Mouse (Mus musculus) bone marrow macrophage, adult 2 months (primary cell): ENCODE measurements around the gene Barhl2. TPM values are rescaled to one million over a fixed set of nuclear protein-coding genes. Genes with fewer than 3 reads are reported as not detected.
A peak's percentile ranks its signal among the peaks of the same experiment; 100 is the strongest.

ENCODE experiments used
- H3K27ac ChIP-seq: 2 replicates; pipeline ENCODE4 v1.5.1; 2012; ENCODE audit warnings: low read depth, low read length; ENCODE audit not compliant: insufficient read depth
- H3K4me1 ChIP-seq: 2 replicates; pipeline ENCODE4 v1.6.1; 2012; ENCODE audit warnings: low read length; ENCODE audit not compliant: control insufficient read depth, insufficient read depth
- H3K4me3 ChIP-seq: 2 replicates; pipeline ENCODE4 v1.5.1; 2012; ENCODE audit warnings: mild to moderate bottlenecking, low read length, moderate library complexity; ENCODE audit not compliant: insufficient read depth
- CTCF ChIP-seq: IDR thresholded peaks from 2 replicates; pipeline ENCODE4 v1.5.1; 2012; ENCODE audit warnings: low read depth, mild to moderate bottlenecking, low read length, moderate library complexity
- POLR2A ChIP-seq: IDR thresholded peaks from 2 replicates; pipeline ENCODE4 v1.6.1; 2012; ENCODE audit warnings: mild to moderate bottlenecking, low read depth, low read length, borderline replicate concordance
- polyA plus RNA-seq: library from polyadenylated mRNA; stranded (reverse); fragments of >200 nt; gene quantifications from 2 replicates; pipeline ENCODE4 v1.2.4, GENCODE M21; 2012; ENCODE audit not compliant: missing spikeins, insufficient read depth, insufficient read length

Gene Barhl2
- polyA plus RNA-seq: not detected in 2 replicates

- Histone ChIP-seq H3K27ac (no peak within 1 kb of the TSS), H3K4me3 (peak within 1 kb of the TSS; percentile 39), H3K4me1 (no peaks in the 10 kb centered on the region)
- TF ChIP-seq POLR2A: no peak
- no peak for TF ChIP-seq CTCF
Measured at GRCm38 (mm10) chr5:106457986-106458476, at the start of gene Barhl2. Barhl2 (minus strand) TSS chr5:106458166.

- H3K27ac ChIP-seq: no peak overlapping the region
- no peak overlapping the region for H3K4me3 ChIP-seq
- H3K4me1 ChIP-seq: no peaks in the 10 kb centered on the region
- TF ChIP-seq CTCF (no peak), POLR2A (no peak)
Measured at GRCm38 (mm10) chr5:106506061-106506460, 48.1 kb upstream of the Barhl2 start.

- TF ChIP-seq POLR2A: no peak
- TF ChIP-seq CTCF: no peak
- H3K4me1 ChIP-seq: no peaks in the 10 kb centered on the region
- H3K27ac ChIP-seq: no peak overlapping the region
- H3K4me3 ChIP-seq: no peak overlapping the region
Measured at GRCm38 (mm10) chr5:106502684-106503545, 44.9 kb upstream of the Barhl2 start.

GRCm38 (mm10) chr5:106502271-106502670 lies 44.3 kb upstream of the Barhl2 start:
- H3K4me3 ChIP-seq: no peak overlapping the region
- no peaks in the 10 kb centered on the region for H3K4me1 ChIP-seq
- H3K27ac ChIP-seq: no peak overlapping the region
- TF ChIP-seq CTCF (no peak), POLR2A (no peak)

- no peak overlapping the region for H3K4me3 ChIP-seq
Measured at GRCm38 (mm10) chr5:106491771-106492170, 33.8 kb upstream of the Barhl2 start.

GRCm38 (mm10) chr5:106472105-106472500 lies 14.1 kb upstream of the Barhl2 start:
- H3K4me1 ChIP-seq: no peaks in the 10 kb centered on the region
- TF ChIP-seq POLR2A: no peak
- no peak for TF ChIP-seq CTCF
- H3K27ac ChIP-seq: no peak overlapping the region
- no peak overlapping the region for H3K4me3 ChIP-seq

More at GRCm38 (mm10) chr5:106491771-106492170, 33.8 kb upstream of the Barhl2 start:
- no peak overlapping the region for H3K27ac ChIP-seq
- no peak for TF ChIP-seq CTCF
- TF ChIP-seq POLR2A: no peak
- no peaks in the 10 kb centered on the region for H3K4me1 ChIP-seq

- TF ChIP-seq CTCF (no peak), POLR2A (no peak)
- Histone ChIP-seq H3K4me3 (no peak overlapping the region), H3K27ac (no peak overlapping the region)
Measured at GRCm38 (mm10) chr5:106471235-106472104, 13.5 kb upstream of the Barhl2 start.

GRCm38 (mm10) chr5:106465129-106465790 lies 7.3 kb upstream of the Barhl2 start:
- TF ChIP-seq CTCF (no peak), POLR2A (no peak)
- no peak overlapping the region for H3K4me3 ChIP-seq
- H3K27ac ChIP-seq: no peak overlapping the region
- no peaks in the 10 kb centered on the region for H3K4me1 ChIP-seq

More at GRCm38 (mm10) chr5:106471235-106472104, 13.5 kb upstream of the Barhl2 start:
- H3K4me1 ChIP-seq: no peaks in the 10 kb centered on the region

GRCm38 (mm10) chr5:106464336-106465128 lies 6.6 kb upstream of the Barhl2 start:
- Histone ChIP-seq H3K4me1 (no peaks in the 10 kb centered on the region), H3K27ac (no peak overlapping the region), H3K4me3 (no peak overlapping the region)
- TF ChIP-seq CTCF (no peak), POLR2A (no peak)
